Mouse (Mus musculus): ENCODE measurements around the gene Phf20. TPM values are rescaled to one million over a fixed set of nuclear protein-coding genes. Genes with fewer than 3 reads are reported as not detected.
A peak's percentile ranks its signal among the peaks of the same experiment; 100 is the strongest.

The Phf20 gene
- polyA plus RNA-seq, 1 experiment: 46.1 TPM

DNA sequence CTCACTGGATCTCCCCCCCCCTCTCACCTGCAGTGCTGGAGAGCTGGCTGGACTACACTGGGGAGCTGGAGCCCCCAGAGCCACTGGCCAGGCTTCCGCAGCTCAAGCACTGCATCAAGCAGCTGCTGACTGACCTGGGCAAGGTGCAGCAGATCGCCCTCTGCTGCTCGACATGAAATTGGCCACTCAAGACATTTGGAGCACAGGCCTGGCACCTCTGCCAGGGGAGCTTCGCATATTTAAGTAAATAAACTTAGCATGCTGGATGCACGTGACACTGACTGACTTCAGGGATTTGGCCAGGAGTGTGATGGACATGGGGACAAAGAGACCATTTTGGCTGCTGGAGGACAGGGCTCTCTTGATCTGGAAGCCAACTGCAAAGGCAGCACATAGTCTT is 111.0 kb downstream of the Phf20 start:
- TF ChIP-seq CTCF (IDR thresholded peaks at IDR 0.05; ENCODE audit: low read depth, low read length): no peak
- TF ChIP-seq POLR2A (IDR thresholded peaks at IDR 0.05; ENCODE audit: borderline replicate concordance, low read depth, low read length): no peak
- Histone ChIP-seq H3K4me3 (ENCODE audit: insufficient read depth, low read length) (no peak overlapping the region), H3K27ac (ENCODE audit: insufficient read depth, low read depth, low read length) (no peak overlapping the region), H3K4me1 (ENCODE audit: control insufficient read depth, insufficient read depth, low read length) (peaks cover 9% of the 10 kb centered on the region)

DNA sequence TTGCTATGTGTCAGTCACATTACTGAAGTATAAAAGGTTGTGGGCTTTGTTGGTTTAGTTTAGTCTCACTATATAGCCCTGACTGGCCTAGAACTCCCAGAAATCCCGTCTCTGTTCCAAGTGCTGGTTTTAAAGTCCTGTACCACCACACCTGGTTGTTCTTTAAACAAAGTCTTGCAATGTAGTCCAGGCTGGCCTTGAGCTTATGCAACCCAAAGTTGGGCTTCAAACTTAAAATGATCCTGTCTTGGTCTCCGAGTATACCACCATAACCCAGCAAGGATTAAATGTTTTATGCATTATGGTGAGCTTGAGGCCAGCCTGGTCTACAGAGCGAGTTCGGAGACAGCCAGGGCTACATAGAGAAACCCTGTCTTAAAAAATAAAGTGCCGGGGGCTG is 113.7 kb downstream of the Phf20 start:
- no peak for TF ChIP-seq POLR2A (IDR thresholded peaks at IDR 0.05; ENCODE audit: borderline replicate concordance, low read depth, low read length)
- no peak for TF ChIP-seq CTCF (IDR thresholded peaks at IDR 0.05; ENCODE audit: low read depth, low read length)

DNA sequence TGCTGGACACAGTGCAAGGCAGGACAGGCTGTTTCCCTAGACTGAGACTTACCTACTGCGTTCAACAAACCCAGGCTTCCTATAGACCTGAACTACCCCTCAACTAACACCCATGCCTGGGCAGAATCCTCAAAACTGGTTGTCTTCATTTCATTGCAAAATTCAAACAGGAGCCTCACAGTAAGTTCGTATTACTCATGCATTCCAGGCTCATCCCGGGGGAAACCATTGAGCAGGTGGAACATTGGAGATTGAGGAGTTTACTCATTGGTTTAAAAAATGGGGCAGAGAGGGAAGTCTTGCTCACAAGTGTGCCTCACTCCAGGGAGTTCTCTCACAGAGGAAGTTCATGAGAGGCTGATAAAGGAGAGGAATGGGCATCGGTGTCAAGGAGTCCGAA is 114.2 kb downstream of the Phf20 start:
- Histone ChIP-seq H3K27ac (ENCODE audit: insufficient read depth, low read depth, low read length) (no peak overlapping the region), H3K4me3 (ENCODE audit: insufficient read depth, low read length) (no peak overlapping the region)

More for the DNA sequence above, 113.7 kb downstream of the Phf20 start:
- H3K27ac ChIP-seq (ENCODE audit: insufficient read depth, low read depth, low read length): no peak overlapping the region
- no peak overlapping the region for H3K4me3 ChIP-seq (ENCODE audit: insufficient read depth, low read length)
- H3K4me1 ChIP-seq (ENCODE audit: control insufficient read depth, insufficient read depth, low read length): peaks cover 12% of the 10 kb centered on the region

DNA sequence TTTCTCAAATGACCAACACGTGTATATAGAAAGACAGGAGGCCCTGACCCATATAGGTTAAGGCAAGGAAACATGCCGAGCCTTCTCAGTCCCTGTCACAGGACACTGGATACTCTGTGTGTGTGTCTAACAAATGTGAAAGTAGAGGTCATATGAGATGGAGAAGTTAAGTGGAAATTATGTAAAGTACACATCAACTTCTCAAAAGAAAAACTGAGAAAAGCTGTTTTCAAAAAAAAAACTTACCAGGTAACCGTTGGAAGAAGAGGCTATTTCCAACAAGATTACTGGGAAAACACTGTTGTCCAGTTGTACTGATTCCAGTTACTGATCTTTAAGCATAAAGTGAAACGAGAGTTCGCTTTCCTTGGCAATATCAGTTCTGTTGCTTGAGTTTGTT is 114.7 kb downstream of the Phf20 start:
- H3K27ac ChIP-seq (ENCODE audit: insufficient read depth, low read depth, low read length): peak overlapping the region; percentile 90
- peaks cover 15% of the 10 kb centered on the region for H3K4me1 ChIP-seq (ENCODE audit: control insufficient read depth, insufficient read depth, low read length)
- H3K4me3 ChIP-seq (ENCODE audit: insufficient read depth, low read length): peak overlapping the region; percentile 91
- no peak for TF ChIP-seq CTCF (IDR thresholded peaks at IDR 0.05; ENCODE audit: low read depth, low read length)
- no peak for TF ChIP-seq POLR2A (IDR thresholded peaks at IDR 0.05; ENCODE audit: borderline replicate concordance, low read depth, low read length)

More for the DNA sequence above, 114.2 kb downstream of the Phf20 start:
- peaks cover 12% of the 10 kb centered on the region for H3K4me1 ChIP-seq (ENCODE audit: control insufficient read depth, insufficient read depth, low read length)
- no peak for TF ChIP-seq CTCF (IDR thresholded peaks at IDR 0.05; ENCODE audit: low read depth, low read length)
- no peak for TF ChIP-seq POLR2A (IDR thresholded peaks at IDR 0.05; ENCODE audit: borderline replicate concordance, low read depth, low read length)

DNA sequence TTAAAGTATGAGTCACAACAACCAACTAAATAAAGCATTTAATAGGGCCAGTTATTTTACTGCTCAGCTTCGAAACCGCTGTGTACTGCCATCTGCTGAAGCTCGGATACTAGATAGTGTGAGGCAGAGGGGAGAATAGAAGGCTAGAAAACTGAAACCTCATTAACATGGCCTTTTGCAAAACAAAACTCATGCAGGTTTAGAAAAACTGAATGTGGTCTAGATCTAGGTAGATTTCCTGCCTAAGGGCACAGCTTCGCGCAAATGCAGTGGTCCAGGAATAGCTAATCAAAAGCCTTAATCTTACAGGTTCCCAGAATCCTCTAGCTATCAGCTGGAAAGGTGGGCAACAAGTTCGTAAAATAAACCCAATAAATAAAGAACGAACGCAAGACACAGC is 115.2 kb downstream of the Phf20 start:
- Histone ChIP-seq H3K4me1 (ENCODE audit: control insufficient read depth, insufficient read depth, low read length) (peaks cover 19% of the 10 kb centered on the region), H3K27ac (ENCODE audit: insufficient read depth, low read depth, low read length) (peak overlapping the region; percentile 90), H3K4me3 (ENCODE audit: insufficient read depth, low read length) (peak overlapping the region; percentile 91)
- TF ChIP-seq POLR2A (IDR thresholded peaks at IDR 0.05; ENCODE audit: borderline replicate concordance, low read depth, low read length) (no peak), CTCF (IDR thresholded peaks at IDR 0.05; ENCODE audit: low read depth, low read length) (no peak)

DNA sequence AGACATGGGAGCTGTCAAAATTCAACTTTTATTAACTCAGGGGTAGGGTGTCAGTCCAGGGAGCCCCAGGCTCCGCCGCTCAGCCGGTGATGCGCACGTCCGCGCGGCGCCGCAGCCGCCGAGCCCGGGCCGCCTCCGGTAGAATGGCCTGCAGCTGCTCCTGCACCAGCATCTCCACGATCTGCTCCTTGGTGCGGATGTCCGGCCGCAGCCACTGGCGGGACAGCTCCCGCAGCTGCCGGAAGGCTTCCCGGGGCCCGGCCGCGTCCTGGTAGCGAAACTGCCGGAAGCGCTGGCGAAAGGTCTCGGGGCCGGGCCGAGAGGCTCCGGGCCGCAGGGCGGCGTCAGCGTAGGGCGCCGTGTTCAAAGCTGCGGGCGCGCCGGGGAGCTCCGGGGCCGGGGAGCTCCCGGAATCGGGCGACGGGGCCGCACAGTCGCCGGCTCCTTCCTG is 115.6 kb downstream of the Phf20 start:
- TF ChIP-seq POLR2A (IDR thresholded peaks at IDR 0.05; ENCODE audit: borderline replicate concordance, low read depth, low read length): no peak
- no peak for TF ChIP-seq CTCF (IDR thresholded peaks at IDR 0.05; ENCODE audit: low read depth, low read length)
- H3K4me1 ChIP-seq (ENCODE audit: control insufficient read depth, insufficient read depth, low read length): peaks cover 23% of the 10 kb centered on the region
- peak overlapping the region; percentile 90 for H3K27ac ChIP-seq (ENCODE audit: insufficient read depth, low read depth, low read length)
- H3K4me3 ChIP-seq (ENCODE audit: insufficient read depth, low read length): peak overlapping the region; percentile 91

DNA sequence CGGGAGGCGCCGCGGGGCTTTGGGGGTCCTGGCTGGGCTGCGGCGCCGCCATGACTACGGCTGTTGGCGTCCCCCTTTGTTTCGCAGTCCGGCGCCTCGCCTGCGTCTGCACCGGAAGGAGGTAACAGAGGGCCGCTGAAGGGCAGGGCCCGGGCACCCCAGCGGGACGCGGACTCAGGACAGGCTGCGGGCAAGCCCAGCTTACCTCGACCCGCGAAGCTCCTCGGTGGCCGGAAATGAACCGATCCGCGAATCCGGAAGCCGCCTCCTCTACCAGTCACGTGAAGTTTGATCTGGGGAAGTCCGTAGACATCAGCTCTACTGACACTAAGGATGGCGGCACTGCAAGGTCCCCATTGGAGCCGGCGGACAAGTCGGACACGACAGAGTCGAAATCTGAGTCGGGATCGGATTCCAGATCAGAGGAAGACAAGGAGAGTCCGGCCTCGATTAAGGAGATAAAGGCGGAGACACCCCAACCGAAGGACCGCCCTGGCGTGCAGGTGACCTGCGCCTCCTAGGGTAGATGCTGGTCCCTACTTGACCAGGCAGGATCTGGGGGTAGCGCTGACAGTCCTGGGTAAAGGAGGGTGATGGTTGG is 116.1 kb downstream of the Phf20 start, which contains the start of the genes Cnbd2 and Scand1:
Gene Cnbd2 (plus strand): TSS at position 3 of the 601 bp plus-strand sequence.
Gene Scand1 (minus strand): TSS at position 408 of the 601 bp plus-strand sequence.
- TF ChIP-seq CTCF (IDR thresholded peaks at IDR 0.05; ENCODE audit: low read depth, low read length): peak; percentile 21; the same call in 1 of the 2 replicates
- TF ChIP-seq POLR2A (IDR thresholded peaks at IDR 0.05; ENCODE audit: borderline replicate concordance, low read depth, low read length): no peak
- H3K27ac ChIP-seq (ENCODE audit: insufficient read depth, low read depth, low read length): peak within 1 kb of the TSS; percentile 90
- peak within 1 kb of the TSS; percentile 91 for H3K4me3 ChIP-seq (ENCODE audit: insufficient read depth, low read length)
- H3K4me1 ChIP-seq (ENCODE audit: control insufficient read depth, insufficient read depth, low read length): peaks cover 24% of the 10 kb centered on the region

DNA sequence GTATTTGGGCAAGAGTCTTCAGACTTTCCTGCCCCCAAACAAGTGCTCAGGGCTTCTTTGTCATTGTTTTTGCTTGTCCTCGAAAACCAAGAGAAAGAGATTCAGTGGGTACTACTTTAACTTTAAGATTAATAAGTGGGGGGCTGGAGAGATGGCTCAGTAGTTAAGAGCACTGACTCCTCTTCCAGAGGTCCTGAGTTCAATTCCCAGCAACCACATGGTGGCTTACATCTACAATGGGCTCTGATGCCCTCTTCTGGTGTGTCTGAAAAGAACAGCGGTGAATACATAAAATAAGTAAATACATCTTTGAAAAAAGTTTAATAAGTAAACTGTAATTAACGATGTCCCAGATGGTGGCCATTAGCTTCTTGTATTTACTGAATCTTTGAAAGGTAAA is 116.9 kb downstream of the Phf20 start:
- TF ChIP-seq POLR2A (IDR thresholded peaks at IDR 0.05; ENCODE audit: borderline replicate concordance, low read depth, low read length): no peak
- no peak for TF ChIP-seq CTCF (IDR thresholded peaks at IDR 0.05; ENCODE audit: low read depth, low read length)
- Histone ChIP-seq H3K4me1 (ENCODE audit: control insufficient read depth, insufficient read depth, low read length) (peaks cover 27% of the 10 kb centered on the region), H3K4me3 (ENCODE audit: insufficient read depth, low read length) (peak overlapping the region; percentile 91), H3K27ac (ENCODE audit: insufficient read depth, low read depth, low read length) (peak overlapping the region; percentile 90)

DNA sequence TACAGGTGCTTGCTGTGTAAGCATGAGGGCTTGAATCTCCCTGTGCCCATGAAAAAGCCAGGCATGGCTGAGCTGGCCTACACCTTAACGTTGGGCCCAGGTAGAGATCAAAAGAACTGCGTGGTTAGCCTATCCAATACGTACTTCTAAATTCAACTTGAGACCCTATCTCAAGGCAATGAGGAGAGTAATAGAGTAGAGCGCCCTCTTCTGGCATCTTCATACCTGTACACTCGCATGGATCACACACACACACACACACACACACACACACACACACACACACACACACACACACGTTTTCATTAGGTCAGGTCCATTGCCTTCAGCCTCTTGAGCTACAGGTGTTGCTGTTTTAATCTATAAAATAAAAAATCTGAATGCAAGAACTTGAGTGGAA is 118.5 kb downstream of the Phf20 start:
- TF ChIP-seq CTCF (IDR thresholded peaks at IDR 0.05; ENCODE audit: low read depth, low read length): no peak
- no peak for TF ChIP-seq POLR2A (IDR thresholded peaks at IDR 0.05; ENCODE audit: borderline replicate concordance, low read depth, low read length)
- peaks cover 35% of the 10 kb centered on the region for H3K4me1 ChIP-seq (ENCODE audit: control insufficient read depth, insufficient read depth, low read length)
- no peak overlapping the region for H3K27ac ChIP-seq (ENCODE audit: insufficient read depth, low read depth, low read length)
- H3K4me3 ChIP-seq (ENCODE audit: insufficient read depth, low read length): no peak overlapping the region

DNA sequence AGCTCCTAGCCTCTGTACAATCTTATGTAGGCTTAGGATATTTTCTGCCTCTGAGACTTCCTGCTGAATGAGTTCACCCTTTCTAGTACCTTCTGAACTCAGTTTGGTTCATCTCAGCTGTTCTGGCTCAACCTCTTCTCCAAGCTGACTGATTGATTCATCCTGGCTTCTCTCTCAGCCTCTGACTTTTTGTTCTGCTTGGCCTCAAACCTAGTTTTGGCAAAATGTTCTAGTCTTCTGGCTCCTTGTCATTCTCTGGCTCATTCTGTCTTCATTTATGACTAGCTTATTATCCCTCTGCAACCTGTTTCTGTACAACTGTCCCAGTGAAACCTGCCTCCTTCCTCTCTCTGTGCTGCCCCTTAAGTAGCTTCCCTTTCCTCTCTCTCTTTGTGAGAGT is 122.2 kb downstream of the Phf20 start:
- Histone ChIP-seq H3K4me1 (ENCODE audit: control insufficient read depth, insufficient read depth, low read length) (peaks cover 33% of the 10 kb centered on the region), H3K27ac (ENCODE audit: insufficient read depth, low read depth, low read length) (no peak overlapping the region), H3K4me3 (ENCODE audit: insufficient read depth, low read length) (no peak overlapping the region)
- TF ChIP-seq CTCF (IDR thresholded peaks at IDR 0.05; ENCODE audit: low read depth, low read length) (no peak), POLR2A (IDR thresholded peaks at IDR 0.05; ENCODE audit: borderline replicate concordance, low read depth, low read length) (no peak)

Measured in bone marrow macrophage, adult 2 months (primary cell).